Mouse (Mus musculus): Measurements from ENCODE around the gene Asic4. TPM values are rescaled to one million over a fixed set of nuclear protein-coding genes. Genes with fewer than 3 reads are reported as not detected.
A peak's percentile ranks its signal among the peaks of the same experiment; 100 is the strongest.

Gene Asic4
- polyA plus RNA-seq, 1 experiment from 2014 or later = 0.76 TPM

- Histone ChIP-seq H3K9ac (ENCODE audit: low read length) (no peak overlapping the region), H3K9me3 (replicated peaks; ENCODE audit: control insufficient read depth, low read length) (no peaks in the 10 kb centered on the region), H3K4me2 (ENCODE audit: low read length) (peak overlapping the region; percentile 53; the same call in 1 of the 2 replicates), H3K4me3 (ENCODE audit: low read depth, low read length) (no peak overlapping the region), H3K27ac (ENCODE audit: low read depth, low read length) (no peak overlapping the region), H3K4me1 (ENCODE audit: control insufficient read depth, insufficient read depth, low read length) (peaks cover 18% of the 10 kb centered on the region), H3K36me3 (ENCODE audit: control insufficient read depth, insufficient read depth, low read length) (no peaks in the 10 kb centered on the region), H3K27me3 (replicated peaks; ENCODE audit: control insufficient read depth, insufficient read depth, low read length) (peaks cover 7% of the 10 kb centered on the region)
- ATAC-seq = peak; percentile 23; the same call in 1 of the 2 replicates
- WGBS = 4% methylated on average over 7 of the region's 10 CpGs
- no peak for DNase-seq (ENCODE audit: low spot score)
Observed at GRCm38 (mm10) chr1:75457710-75458024, 7.4 kb downstream of the Asic4 start.

GRCm38 (mm10) chr1:75458025-75458788 lies 8.0 kb downstream of the Asic4 start:
- no peak for DNase-seq (ENCODE audit: low spot score)
- 0 out of 2 replicates have a peak overlapping the region, but pooled peaks have one; percentile 58 for H3K27ac ChIP-seq (ENCODE audit: low read depth, low read length)
- 4% methylated on average over 39 of the region's 42 CpGs for WGBS

DNA sequence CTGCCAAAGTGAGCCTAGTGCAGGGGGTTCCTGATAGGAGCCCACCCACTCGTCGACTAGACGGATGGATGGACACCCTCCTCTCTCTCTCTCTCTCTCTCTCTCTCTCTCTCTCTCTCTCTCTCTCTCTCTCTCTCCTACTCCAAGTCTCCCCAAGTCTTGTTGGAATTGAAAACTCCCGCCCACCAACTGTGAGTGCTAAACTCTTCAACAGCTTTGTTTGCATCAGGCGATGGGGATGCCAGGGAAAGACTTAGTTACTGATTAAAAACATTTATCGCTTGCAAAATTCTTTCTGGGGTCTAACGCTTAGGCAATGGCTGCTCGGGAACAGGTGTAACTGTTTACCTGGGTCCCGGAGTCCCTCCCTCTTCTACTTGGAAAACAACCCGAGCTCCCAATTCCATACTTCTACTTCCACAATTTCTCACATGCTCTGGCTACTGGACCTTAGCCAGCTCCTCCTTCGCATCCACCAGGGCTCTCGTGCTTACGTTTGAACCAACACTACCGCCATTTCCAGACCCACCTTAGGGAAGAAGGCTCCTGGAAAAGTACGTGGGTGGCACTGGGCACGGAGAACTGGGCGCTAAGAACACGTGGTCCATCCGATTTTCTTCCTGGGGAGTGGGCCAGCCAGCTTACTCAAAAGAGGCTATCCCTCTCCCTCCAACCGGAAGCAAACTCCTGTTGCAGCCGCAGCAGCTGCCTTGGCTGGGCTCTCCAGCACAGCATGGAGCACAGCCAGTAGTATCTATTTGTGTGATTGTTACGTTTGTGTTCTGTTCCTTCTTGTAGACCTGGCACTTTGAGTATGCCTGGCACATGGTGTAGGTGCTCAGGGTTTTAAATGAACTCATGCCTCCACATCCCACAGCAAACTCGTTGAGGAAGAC lies 8.8 kb downstream of the Asic4 start:
- Histone ChIP-seq H3K36me3 (ENCODE audit: control insufficient read depth, insufficient read depth, low read length) (no peaks in the 10 kb centered on the region), H3K4me1 (ENCODE audit: control insufficient read depth, insufficient read depth, low read length) (peaks cover 18% of the 10 kb centered on the region), H3K4me3 (ENCODE audit: low read depth, low read length) (peak overlapping the region; percentile 22; the same call in 1 of the 2 replicates), H3K27me3 (replicated peaks; ENCODE audit: control insufficient read depth, insufficient read depth, low read length) (peaks cover 7% of the 10 kb centered on the region), H3K27ac (ENCODE audit: low read depth, low read length) (no peak overlapping the region), H3K4me2 (ENCODE audit: low read length) (peak overlapping the region; percentile 53), H3K9me3 (replicated peaks; ENCODE audit: control insufficient read depth, low read length) (no peaks in the 10 kb centered on the region), H3K9ac (ENCODE audit: low read length) (peak overlapping the region; percentile 55)
- no peak for DNase-seq (ENCODE audit: low spot score)
- ATAC-seq = no peak
- WGBS = 17% methylated on average over 23 of the region's 23 CpGs

More at GRCm38 (mm10) chr1:75458025-75458788, 8.0 kb downstream of the Asic4 start:
- no peaks in the 10 kb centered on the region for H3K9me3 ChIP-seq (replicated peaks; ENCODE audit: control insufficient read depth, low read length)
- H3K9ac ChIP-seq (ENCODE audit: low read length) = peak overlapping the region; percentile 55
- peak overlapping the region; percentile 53 for H3K4me2 ChIP-seq (ENCODE audit: low read length)
- H3K27me3 ChIP-seq (replicated peaks; ENCODE audit: control insufficient read depth, insufficient read depth, low read length) = peaks cover 7% of the 10 kb centered on the region
- H3K4me1 ChIP-seq (ENCODE audit: control insufficient read depth, insufficient read depth, low read length) = peaks cover 18% of the 10 kb centered on the region
- peak; percentile 60 for ATAC-seq
- H3K36me3 ChIP-seq (ENCODE audit: control insufficient read depth, insufficient read depth, low read length) = no peaks in the 10 kb centered on the region
- peak overlapping the region; percentile 22 for H3K4me3 ChIP-seq (ENCODE audit: low read depth, low read length)

- no peak for ATAC-seq
- no peak overlapping the region for H3K4me2 ChIP-seq (ENCODE audit: low read length)
- WGBS = 63% methylated on average over 7 of the region's 7 CpGs
Observed at GRCm38 (mm10) chr1:75460297-75460696, 10.1 kb downstream of the Asic4 start.

GRCm38 (mm10) chr1:75462636-75463035 lies 12.4 kb downstream of the Asic4 start:
- Histone ChIP-seq H3K4me2 (ENCODE audit: low read length) (no peak overlapping the region), H3K4me1 (ENCODE audit: control insufficient read depth, insufficient read depth, low read length) (peaks cover 9% of the 10 kb centered on the region; the same call in 1 of the 2 replicates), H3K9me3 (replicated peaks; ENCODE audit: control insufficient read depth, low read length) (no peaks in the 10 kb centered on the region), H3K36me3 (ENCODE audit: control insufficient read depth, insufficient read depth, low read length) (no peaks in the 10 kb centered on the region), H3K27me3 (replicated peaks; ENCODE audit: control insufficient read depth, insufficient read depth, low read length) (peaks cover 7% of the 10 kb centered on the region), H3K27ac (ENCODE audit: low read depth, low read length) (no peak overlapping the region), H3K9ac (ENCODE audit: low read length) (no peak overlapping the region), H3K4me3 (ENCODE audit: low read depth, low read length) (no peak overlapping the region)
- WGBS = 29% methylated on average over 1 of the region's 1 CpGs
- DNase-seq (ENCODE audit: low spot score) (no peak), ATAC-seq (no peak)

More at GRCm38 (mm10) chr1:75460297-75460696, 10.1 kb downstream of the Asic4 start:
- no peak for DNase-seq (ENCODE audit: low spot score)
- Histone ChIP-seq H3K27me3 (replicated peaks; ENCODE audit: control insufficient read depth, insufficient read depth, low read length) (peaks cover 7% of the 10 kb centered on the region), H3K9ac (ENCODE audit: low read length) (no peak overlapping the region), H3K27ac (ENCODE audit: low read depth, low read length) (no peak overlapping the region), H3K9me3 (replicated peaks; ENCODE audit: control insufficient read depth, low read length) (no peaks in the 10 kb centered on the region), H3K4me1 (ENCODE audit: control insufficient read depth, insufficient read depth, low read length) (peaks cover 18% of the 10 kb centered on the region), H3K36me3 (ENCODE audit: control insufficient read depth, insufficient read depth, low read length) (no peaks in the 10 kb centered on the region), H3K4me3 (ENCODE audit: low read depth, low read length) (no peak overlapping the region)

- no peak overlapping the region for H3K4me2 ChIP-seq (ENCODE audit: low read length)
- no peak overlapping the region; the same call in 1 of the 2 replicates for H3K27ac ChIP-seq (ENCODE audit: low read depth, low read length)
- no peak for DNase-seq (ENCODE audit: low spot score)
- no peak for ATAC-seq
- no peaks in the 10 kb centered on the region for H3K27me3 ChIP-seq (replicated peaks; ENCODE audit: control insufficient read depth, insufficient read depth, low read length)
- no peak overlapping the region for H3K4me3 ChIP-seq (ENCODE audit: low read depth, low read length)
- H3K4me1 ChIP-seq (ENCODE audit: control insufficient read depth, insufficient read depth, low read length) = peaks cover 3% of the 10 kb centered on the region; the same call in 1 of the 2 replicates
- H3K9me3 ChIP-seq (replicated peaks; ENCODE audit: control insufficient read depth, low read length) = no peaks in the 10 kb centered on the region
- H3K36me3 ChIP-seq (ENCODE audit: control insufficient read depth, insufficient read depth, low read length) = no peaks in the 10 kb centered on the region
- 63% methylated on average over 5 of the region's 5 CpGs for WGBS
- H3K9ac ChIP-seq (ENCODE audit: low read length) = 0 out of 2 replicates have a peak overlapping the region, but pooled peaks have one; percentile 13
Observed at GRCm38 (mm10) chr1:75463652-75464204, 13.5 kb downstream of the Asic4 start.

DNA sequence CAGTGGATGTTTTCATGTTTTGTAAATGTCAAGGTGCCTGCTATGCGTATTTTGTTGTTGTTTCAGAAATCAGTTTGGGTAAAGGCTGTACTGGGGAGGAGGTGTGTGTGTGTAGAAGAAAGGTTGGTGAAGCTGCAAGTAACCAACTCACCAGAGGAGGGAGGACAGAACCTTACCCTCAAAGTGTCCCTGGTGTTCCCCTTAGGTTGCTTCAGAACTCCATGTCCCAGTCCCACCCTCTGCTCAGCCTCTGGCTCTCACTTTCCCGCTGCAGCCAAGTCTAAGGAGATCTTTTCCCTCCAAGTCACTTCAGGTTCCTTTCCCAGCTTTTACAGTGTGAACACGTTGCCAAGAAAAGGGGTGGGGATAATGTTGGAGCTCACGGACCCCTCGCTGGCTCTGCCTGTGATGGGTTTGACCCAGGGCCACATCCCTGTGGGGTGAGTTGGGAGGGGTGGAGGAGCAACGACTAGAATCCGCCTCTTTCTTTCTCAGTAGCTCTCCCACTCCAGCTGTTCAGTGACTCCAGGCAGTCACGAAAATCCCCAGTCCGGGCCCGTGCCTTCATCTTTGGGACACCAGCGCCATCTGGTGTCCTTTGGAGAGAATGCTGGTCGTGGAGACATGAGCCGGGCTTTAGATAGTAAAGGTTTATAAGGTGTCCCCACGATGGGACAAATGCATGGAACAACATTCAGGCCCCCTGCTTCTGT lies 17.1 kb downstream of the Asic4 start:
- Histone ChIP-seq H3K27ac (ENCODE audit: low read depth, low read length) (no peak overlapping the region), H3K9me3 (replicated peaks; ENCODE audit: control insufficient read depth, low read length) (no peaks in the 10 kb centered on the region), H3K27me3 (replicated peaks; ENCODE audit: control insufficient read depth, insufficient read depth, low read length) (no peaks in the 10 kb centered on the region), H3K4me3 (ENCODE audit: low read depth, low read length) (no peak overlapping the region), H3K9ac (ENCODE audit: low read length) (no peak overlapping the region), H3K4me2 (ENCODE audit: low read length) (peak overlapping the region; percentile 14; the same call in 1 of the 2 replicates), H3K36me3 (ENCODE audit: control insufficient read depth, insufficient read depth, low read length) (peaks cover 5% of the 10 kb centered on the region), H3K4me1 (ENCODE audit: control insufficient read depth, insufficient read depth, low read length) (0 out of 2 replicates have a peak, but pooled peaks cover 3% of the 10 kb centered on the region)
- WGBS = 6% methylated on average over 14 of the region's 14 CpGs
- DNase-seq (ENCODE audit: low spot score) = peak; percentile 91
- peak; percentile 79 for ATAC-seq

DNA sequence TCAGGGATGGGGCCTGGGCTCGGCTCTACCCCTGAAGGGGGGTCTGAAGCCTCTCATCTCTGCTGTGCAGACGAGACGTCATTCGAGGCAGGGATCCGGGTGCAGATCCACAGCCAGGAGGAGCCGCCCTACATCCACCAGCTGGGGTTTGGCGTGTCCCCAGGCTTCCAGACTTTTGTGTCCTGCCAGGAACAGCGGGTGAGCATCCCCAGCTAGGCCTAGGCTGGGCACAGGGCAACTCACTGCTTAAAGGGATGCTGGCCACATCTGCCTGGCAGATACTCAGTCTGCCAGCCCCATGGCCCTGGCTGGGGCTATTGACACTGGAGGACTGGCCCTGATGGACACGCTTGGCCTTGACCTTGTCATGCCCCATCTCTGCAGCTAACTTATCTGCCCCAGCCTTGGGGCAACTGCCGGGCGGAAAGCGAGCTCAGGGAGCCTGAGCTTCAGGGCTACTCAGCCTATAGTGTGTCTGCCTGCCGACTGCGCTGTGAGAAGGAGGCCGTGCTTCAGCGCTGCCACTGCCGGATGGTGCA lies 19.1 kb downstream of the Asic4 start:
- Histone ChIP-seq H3K36me3 (ENCODE audit: control insufficient read depth, insufficient read depth, low read length) (peaks cover 25% of the 10 kb centered on the region), H3K4me3 (ENCODE audit: low read depth, low read length) (no peak overlapping the region), H3K27ac (ENCODE audit: low read depth, low read length) (no peak overlapping the region), H3K4me2 (ENCODE audit: low read length) (no peak overlapping the region), H3K27me3 (replicated peaks; ENCODE audit: control insufficient read depth, insufficient read depth, low read length) (no peaks in the 10 kb centered on the region), H3K4me1 (ENCODE audit: control insufficient read depth, insufficient read depth, low read length) (0 out of 2 replicates have a peak, but pooled peaks cover 3% of the 10 kb centered on the region), H3K9me3 (replicated peaks; ENCODE audit: control insufficient read depth, low read length) (no peaks in the 10 kb centered on the region), H3K9ac (ENCODE audit: low read length) (no peak overlapping the region)
- ATAC-seq (no peak), DNase-seq (ENCODE audit: low spot score) (no peak)
- WGBS = 81% methylated on average over 17 of the region's 17 CpGs

Data from forebrain, embryonic 14.5 days (tissue).